Mouse (Mus musculus) testis, postnatal 10 days (tissue): ENCODE measurements around the gene Glb1l3.
"Not testable (repeated sequence)": the region's sequence is repeated elsewhere in the genome, so short reads cannot be mapped to it uniquely, and the experiment has no call there.

Experiments
- DNase-seq: peaks from one replicate; pipeline ENCODE4 v3.0.0; 2021; ENCODE audit warnings: low spot score

Glb1l3 gene

DNA sequence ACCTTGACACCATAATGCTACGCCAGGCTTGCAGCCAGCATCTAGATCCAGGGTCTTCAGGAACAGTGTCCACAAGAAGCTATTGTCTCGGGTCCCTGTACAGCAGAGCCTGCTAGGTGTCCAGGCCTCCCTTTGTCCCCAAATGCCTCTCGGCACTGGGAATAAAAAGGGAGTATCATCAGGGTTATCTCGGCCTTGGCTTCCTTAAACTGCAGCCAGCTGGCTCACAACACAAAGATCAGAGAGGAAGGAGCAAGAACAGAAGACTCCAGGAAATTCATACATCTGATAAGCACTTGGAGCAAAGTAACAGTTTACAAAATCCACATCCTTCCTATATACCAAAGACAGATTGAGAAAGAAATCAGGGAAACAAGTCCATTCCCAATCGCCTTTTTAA is at the start of gene Glb1l3:
Gene Glb1l3 (minus strand): TSS at position 140 of the 400 bp plus-strand sequence.
- DNase-seq: peak; percentile 46

- DNase-seq: not testable (repeated sequence)
Observed at GRCm38 (mm10) chr9:26869856-26870255, 9.2 kb upstream of the Glb1l3 start.

DNA sequence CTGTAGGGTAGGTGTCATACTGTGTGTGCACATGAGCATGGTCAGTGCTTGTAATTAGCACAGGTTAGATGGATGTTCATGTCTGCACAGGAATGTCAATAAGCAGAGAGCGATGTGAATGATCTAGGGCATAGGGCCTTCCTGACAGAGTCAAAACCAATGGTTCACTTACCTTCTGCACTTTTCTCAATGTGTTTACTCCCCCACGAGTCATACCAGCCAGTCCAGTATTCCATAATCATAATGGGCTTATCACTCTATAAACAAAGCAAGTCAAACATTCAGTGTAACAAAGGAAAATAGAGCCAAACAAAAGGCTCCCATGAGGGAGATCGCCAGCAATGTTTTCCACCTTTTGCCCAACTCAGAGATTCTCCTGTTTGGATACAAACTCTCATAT is 29.6 kb downstream of the Glb1l3 start:
- DNase-seq: no peak

DNA sequence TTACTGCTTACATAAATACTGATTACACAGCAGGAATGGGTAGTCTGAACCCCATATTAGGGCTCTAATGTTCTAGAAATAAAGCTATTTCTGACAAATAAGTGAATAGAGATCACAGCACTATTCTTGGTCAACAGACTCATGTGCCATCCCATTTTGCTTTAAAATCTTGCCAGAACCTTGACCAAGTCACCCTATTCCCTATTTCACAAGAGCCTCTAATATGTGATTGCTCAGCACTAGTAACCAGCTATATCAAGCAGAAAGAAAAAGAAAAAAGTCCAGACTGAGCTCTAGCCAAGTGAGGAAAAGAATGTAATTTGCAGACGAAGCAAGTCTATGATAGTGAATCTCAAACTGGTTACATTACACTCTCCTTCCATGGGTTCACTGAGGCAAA is 40.7 kb downstream of the Glb1l3 start:
- DNase-seq: no peak

DNA sequence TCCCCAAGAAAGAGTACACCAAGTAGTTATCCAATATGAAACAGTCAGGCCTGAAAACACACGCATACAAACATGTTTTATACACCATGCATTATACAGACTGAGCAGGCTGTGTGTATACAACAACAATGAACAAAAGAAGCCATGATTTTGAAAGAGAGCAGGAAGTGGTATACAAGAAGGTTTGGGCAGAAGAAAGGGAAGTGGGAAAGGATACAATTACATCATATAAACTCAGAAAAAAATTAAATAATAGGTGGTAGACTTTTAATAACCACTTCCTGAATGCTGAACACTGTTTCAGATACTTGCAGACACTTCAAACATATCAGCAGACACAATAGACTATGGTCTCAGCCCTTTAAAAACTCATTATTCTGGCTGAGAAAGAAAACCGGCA is 52.0 kb downstream of the Glb1l3 start:
- DNase-seq: no peak

GRCm38 (mm10) chr9:26805935-26806666 is 54.6 kb downstream of the Glb1l3 start, which contains the start of gene Glb1l2:
Glb1l2 (minus strand) TSS chr9:26806468.
- DNase-seq: peak; percentile 98

GRCm38 (mm10) chr9:26804321-26804720 is 56.4 kb downstream of the Glb1l3 start:
- DNase-seq: no peak

DNA sequence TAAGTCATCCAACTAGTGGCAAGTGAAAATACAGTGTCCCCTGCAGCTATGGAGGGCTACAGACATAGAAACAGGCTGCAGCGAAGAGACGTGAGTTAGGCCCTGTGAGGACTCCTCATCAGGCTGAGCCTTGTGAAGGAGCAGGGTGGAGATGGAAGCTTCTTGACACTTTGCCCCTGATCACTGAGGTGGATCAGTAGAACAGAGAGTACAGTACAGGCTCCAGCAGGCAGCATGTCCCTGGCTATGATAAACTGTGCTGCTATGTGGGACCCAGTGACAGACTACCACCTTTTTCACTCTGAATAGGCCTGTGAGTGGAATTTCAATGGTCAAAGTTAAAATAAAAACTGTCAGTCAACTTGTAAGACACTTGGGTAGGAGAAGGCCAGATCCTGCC is 60.3 kb downstream of the Glb1l3 start:
- DNase-seq: no peak

GRCm38 (mm10) chr9:26798731-26799130 is 62.0 kb downstream of the Glb1l3 start:
- DNase-seq: no peak

DNA sequence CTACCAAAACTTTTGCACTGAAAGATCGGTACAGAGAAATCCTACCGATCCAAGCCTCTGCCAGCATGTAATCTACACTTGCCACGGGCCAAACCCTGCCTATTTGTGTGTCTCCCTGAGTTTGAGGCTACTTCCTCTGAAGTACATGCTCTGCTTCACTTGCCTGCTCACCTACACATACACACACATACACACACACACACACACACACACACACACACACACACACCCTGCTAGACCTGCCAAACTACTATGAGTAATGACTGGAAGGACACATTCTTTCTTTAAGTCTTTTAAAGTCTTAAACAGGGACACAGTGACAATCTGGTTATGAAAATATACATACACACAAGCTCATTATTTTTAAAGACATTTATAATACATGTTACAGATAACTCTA is 62.5 kb downstream of the Glb1l3 start:
- no peak for DNase-seq

DNA sequence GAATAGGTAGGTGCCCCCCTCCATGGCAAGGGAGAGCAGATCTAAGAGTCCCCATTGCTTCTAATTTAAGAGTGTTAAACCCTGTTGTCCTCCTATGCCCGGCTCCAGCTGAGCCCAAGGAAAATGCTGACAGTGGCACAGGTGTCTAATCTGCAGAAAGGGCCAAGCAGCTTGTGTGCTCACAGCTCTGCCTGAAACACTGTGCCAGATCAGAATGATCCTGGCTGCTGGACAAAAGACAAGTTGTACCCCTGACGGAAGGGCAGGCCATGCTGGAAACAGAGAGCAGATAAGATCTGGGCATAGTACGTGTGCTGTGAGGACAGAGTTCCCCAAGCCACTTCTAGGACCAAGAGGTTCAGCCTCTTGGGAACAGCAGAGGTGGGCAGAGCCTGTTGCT is 67.9 kb downstream of the Glb1l3 start:
- no peak for DNase-seq

- no peak for DNase-seq
Observed at GRCm38 (mm10) chr9:26783414-26783975, 77.2 kb downstream of the Glb1l3 start.

GRCm38 (mm10) chr9:26778421-26778820 is 82.3 kb downstream of the Glb1l3 start:
- DNase-seq: no peak

- no peak for DNase-seq
Observed at GRCm38 (mm10) chr9:26776122-26776902, 84.4 kb downstream of the Glb1l3 start.

- DNase-seq: no peak
Observed at GRCm38 (mm10) chr9:26775700-26776099, 85.0 kb downstream of the Glb1l3 start.

DNA sequence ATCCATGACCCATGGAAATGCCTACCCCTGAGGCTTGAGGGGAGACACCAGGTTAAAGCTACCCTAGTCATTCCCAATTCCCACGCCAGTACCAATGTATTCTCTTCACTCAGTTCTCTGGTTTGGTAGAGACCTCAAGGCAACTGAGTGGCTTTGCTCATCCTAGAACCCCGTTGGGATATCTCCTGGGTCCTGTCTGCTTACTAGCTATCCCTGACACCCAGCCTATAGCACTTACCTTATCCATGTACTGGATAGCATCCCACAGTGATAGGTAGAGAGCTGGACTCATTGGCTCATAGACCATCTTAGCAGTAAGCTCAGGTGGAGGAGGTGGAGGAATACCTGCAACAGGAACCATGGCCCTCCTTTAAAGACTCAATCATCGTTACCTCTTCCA is 92.5 kb downstream of the Glb1l3 start:
- no peak for DNase-seq
